Mouse (Mus musculus): ENCODE data around the gene Chp1. TPM values are rescaled to one million over a fixed set of nuclear protein-coding genes. Genes with fewer than 3 reads are reported as not detected.

Chp1 gene
- polyA plus RNA-seq, 1 experiment from 2014 or later: 56.6 TPM

DNA sequence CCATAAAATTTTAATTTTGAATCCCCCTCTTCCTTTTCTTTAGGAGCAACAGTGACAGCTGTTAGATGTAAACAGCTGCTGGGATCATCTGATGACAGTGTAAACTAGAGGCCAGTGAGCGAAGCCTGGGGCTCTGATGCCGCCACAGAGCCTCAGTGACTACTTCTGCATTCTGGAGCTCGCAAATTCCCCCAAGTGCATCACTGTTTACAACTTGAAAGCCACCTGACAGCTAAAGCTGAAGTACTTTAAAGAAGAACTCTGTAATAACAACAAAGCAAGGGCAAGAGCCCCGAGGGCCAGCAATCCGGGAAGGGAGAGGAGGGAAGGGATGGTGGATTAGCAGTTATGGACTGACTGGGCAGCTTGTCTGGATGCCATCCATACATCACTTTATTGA, 30.7 kb upstream of the Chp1 start:
- whole genome bisulfite sequencing: 60% methylated on average over 5 of the region's 5 CpGs
- H3K4me2 ChIP-seq (ENCODE audit: low read depth, low read length, severe bottlenecking): no peak overlapping the region
- no peaks in the 10 kb centered on the region for H3K27me3 ChIP-seq (ENCODE audit: control insufficient read depth, insufficient read depth, low read length)
- H3K9me3 ChIP-seq (ENCODE audit: control insufficient read depth, low read length): no peaks in the 10 kb centered on the region
- DNase-seq (ENCODE audit: low spot score): no peak
- H3K4me3 ChIP-seq (ENCODE audit: low read depth, low read length): no peak overlapping the region
- H3K9ac ChIP-seq (ENCODE audit: low read length): no peak overlapping the region
- ATAC-seq (replicated peaks; ENCODE audit: low FRiP score): no peak
- no peak overlapping the region for H3K27ac ChIP-seq (ENCODE audit: low read depth, low read length)
- H3K36me3 ChIP-seq (ENCODE audit: control insufficient read depth, insufficient read depth, low read length): no peaks in the 10 kb centered on the region
- no peaks in the 10 kb centered on the region for H3K4me1 ChIP-seq (replicated peaks; ENCODE audit: control insufficient read depth, insufficient read depth, low read length)

DNA sequence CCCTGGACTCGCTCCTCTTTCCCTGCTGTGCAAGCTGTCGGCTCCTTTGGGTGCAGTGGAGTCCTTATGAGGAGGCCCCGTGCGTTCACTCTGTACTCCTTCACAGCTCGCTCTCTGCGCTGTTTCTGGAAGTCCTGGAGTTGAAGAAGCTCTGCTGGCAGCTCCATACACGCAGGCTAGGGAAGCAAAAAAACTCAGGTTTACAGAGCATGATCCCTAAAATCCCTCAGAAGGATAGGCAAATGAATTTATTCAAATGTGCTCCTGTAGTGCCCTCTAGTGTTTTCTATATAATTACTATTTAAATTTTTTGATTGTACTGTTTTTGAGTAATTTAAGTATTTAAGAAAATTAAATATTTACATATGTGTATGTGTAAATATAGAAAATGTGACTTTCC, 26.9 kb upstream of the Chp1 start:
- ATAC-seq (replicated peaks; ENCODE audit: low FRiP score) (no peak), DNase-seq (ENCODE audit: low spot score) (no peak)
- no peaks in the 10 kb centered on the region for H3K4me1 ChIP-seq (replicated peaks; ENCODE audit: control insufficient read depth, insufficient read depth, low read length)
- H3K36me3 ChIP-seq (ENCODE audit: control insufficient read depth, insufficient read depth, low read length): no peaks in the 10 kb centered on the region
- no peak overlapping the region for H3K9ac ChIP-seq (ENCODE audit: low read length)
- H3K27me3 ChIP-seq (ENCODE audit: control insufficient read depth, insufficient read depth, low read length): no peaks in the 10 kb centered on the region
- no peak overlapping the region for H3K4me3 ChIP-seq (ENCODE audit: low read depth, low read length)
- no peak overlapping the region for H3K4me2 ChIP-seq (ENCODE audit: low read depth, low read length, severe bottlenecking)
- WGBS: 74% methylated on average over 7 of the region's 7 CpGs
- no peak overlapping the region for H3K27ac ChIP-seq (ENCODE audit: low read depth, low read length)
- H3K9me3 ChIP-seq (ENCODE audit: control insufficient read depth, low read length): no peaks in the 10 kb centered on the region

DNA sequence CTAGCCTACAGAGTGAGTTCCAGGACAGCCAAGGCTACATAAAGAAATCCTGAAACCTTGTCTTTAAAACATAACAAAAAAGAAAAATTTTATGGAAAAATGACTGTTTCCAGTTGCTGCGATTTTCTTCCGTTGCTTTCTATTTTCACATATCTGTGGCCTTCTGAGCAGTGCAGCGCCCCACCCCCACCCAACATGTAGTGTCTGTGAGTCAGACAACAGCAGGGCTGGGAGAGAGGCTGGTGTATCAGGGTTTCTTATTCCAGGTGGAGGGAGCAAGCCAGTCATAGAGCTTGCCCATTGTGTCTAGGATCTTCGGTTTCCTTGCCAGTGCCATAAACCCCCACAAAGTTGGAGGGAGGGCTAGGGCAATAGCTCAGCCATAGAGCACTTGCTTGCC, 23.7 kb upstream of the Chp1 start:
- WGBS: 84% methylated on average over 4 of the region's 4 CpGs
- Histone ChIP-seq H3K4me3 (ENCODE audit: low read depth, low read length) (no peak overlapping the region), H3K4me2 (ENCODE audit: low read depth, low read length, severe bottlenecking) (no peak overlapping the region), H3K9me3 (ENCODE audit: control insufficient read depth, low read length) (no peaks in the 10 kb centered on the region), H3K4me1 (replicated peaks; ENCODE audit: control insufficient read depth, insufficient read depth, low read length) (no peaks in the 10 kb centered on the region), H3K27me3 (ENCODE audit: control insufficient read depth, insufficient read depth, low read length) (no peaks in the 10 kb centered on the region), H3K9ac (ENCODE audit: low read length) (no peak overlapping the region), H3K27ac (ENCODE audit: low read depth, low read length) (no peak overlapping the region), H3K36me3 (ENCODE audit: control insufficient read depth, insufficient read depth, low read length) (no peaks in the 10 kb centered on the region)
- no peak for DNase-seq (ENCODE audit: low spot score)
- no peak for ATAC-seq (replicated peaks; ENCODE audit: low FRiP score)

DNA sequence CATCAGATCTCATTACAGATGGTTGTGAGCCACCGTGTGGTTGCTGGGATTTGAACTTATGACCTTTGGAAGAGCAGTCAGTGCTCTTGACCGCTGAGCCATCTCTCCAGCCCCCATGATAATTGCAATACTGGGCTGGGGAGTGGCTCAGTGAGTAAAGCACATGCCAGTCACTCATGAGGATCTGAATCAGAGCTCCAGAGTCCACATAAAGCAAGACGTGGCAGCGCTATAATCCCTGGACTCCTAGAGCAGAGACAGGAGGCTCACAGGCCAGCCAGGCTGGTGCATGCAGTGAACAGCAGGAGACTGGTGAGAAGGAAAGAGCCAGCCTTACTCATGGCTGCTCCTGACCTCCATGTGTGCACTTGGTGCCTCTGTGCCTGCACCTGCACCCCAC, 22.1 kb upstream of the Chp1 start:
- Histone ChIP-seq H3K4me1 (replicated peaks; ENCODE audit: control insufficient read depth, insufficient read depth, low read length) (no peaks in the 10 kb centered on the region), H3K4me2 (ENCODE audit: low read depth, low read length, severe bottlenecking) (no peak overlapping the region), H3K9me3 (ENCODE audit: control insufficient read depth, low read length) (no peaks in the 10 kb centered on the region), H3K4me3 (ENCODE audit: low read depth, low read length) (no peak overlapping the region), H3K27me3 (ENCODE audit: control insufficient read depth, insufficient read depth, low read length) (no peaks in the 10 kb centered on the region), H3K27ac (ENCODE audit: low read depth, low read length) (no peak overlapping the region), H3K36me3 (ENCODE audit: control insufficient read depth, insufficient read depth, low read length) (no peaks in the 10 kb centered on the region), H3K9ac (ENCODE audit: low read length) (no peak overlapping the region)
- ATAC-seq (replicated peaks; ENCODE audit: low FRiP score) (no peak), DNase-seq (ENCODE audit: low spot score) (no peak)
- 59% methylated on average over 4 of the region's 4 CpGs for WGBS

DNA sequence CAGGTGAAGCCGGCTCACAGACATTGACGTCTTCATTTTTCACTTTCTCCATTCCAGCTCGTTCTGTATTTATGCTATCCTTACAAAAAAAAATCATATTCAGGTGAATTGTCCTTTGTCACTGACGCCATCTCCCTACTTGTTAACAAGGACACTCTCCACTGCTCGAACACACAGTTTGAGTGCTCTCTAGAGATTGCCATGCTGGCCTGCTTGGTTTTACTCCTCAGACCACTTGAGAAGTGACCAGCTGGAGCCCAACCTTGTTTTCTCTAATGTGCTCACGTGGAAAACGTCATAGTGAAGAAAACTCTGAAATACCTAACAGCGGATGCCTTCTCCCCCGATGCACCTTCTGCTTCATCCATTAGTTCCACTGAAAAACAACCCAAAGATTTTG, 8.7 kb upstream of the Chp1 start:
- ATAC-seq (replicated peaks; ENCODE audit: low FRiP score): no peak
- Histone ChIP-seq H3K9me3 (ENCODE audit: control insufficient read depth, low read length) (no peaks in the 10 kb centered on the region), H3K27me3 (ENCODE audit: control insufficient read depth, insufficient read depth, low read length) (no peaks in the 10 kb centered on the region), H3K4me1 (replicated peaks; ENCODE audit: control insufficient read depth, insufficient read depth, low read length) (no peaks in the 10 kb centered on the region), H3K4me3 (ENCODE audit: low read depth, low read length) (no peak overlapping the region), H3K36me3 (ENCODE audit: control insufficient read depth, insufficient read depth, low read length) (no peaks in the 10 kb centered on the region), H3K27ac (ENCODE audit: low read depth, low read length) (no peak overlapping the region), H3K9ac (ENCODE audit: low read length) (no peak overlapping the region), H3K4me2 (ENCODE audit: low read depth, low read length, severe bottlenecking) (no peak overlapping the region)
- DNase-seq (ENCODE audit: low spot score): no peak
- 83% methylated on average over 9 of the region's 9 CpGs for WGBS

DNA sequence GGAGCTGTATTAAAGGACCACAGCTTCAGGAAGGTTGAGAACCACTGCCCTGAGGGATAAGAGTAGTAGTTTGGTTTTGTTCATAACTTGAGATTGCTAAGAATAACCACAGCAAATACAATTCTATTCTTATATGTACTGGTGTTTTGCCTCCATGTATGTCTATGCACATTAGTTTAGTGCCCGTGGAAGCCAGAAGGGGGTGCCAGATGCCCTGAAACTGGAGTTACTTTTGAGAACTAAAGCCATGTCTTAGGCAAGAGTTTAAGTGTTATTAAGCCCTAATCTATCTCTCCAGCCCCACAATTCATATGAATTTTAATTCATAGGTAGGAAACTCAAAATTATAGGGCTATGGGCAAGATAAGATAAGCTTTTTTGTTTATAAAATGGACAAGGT, 5.4 kb upstream of the Chp1 start:
- Histone ChIP-seq H3K4me1 (replicated peaks; ENCODE audit: control insufficient read depth, insufficient read depth, low read length) (peaks cover 3% of the 10 kb centered on the region; the same call in 1 of the 2 replicates), H3K36me3 (ENCODE audit: control insufficient read depth, insufficient read depth, low read length) (no peaks in the 10 kb centered on the region), H3K9me3 (ENCODE audit: control insufficient read depth, low read length) (no peaks in the 10 kb centered on the region), H3K4me3 (ENCODE audit: low read depth, low read length) (no peak overlapping the region), H3K27ac (ENCODE audit: low read depth, low read length) (no peak overlapping the region), H3K9ac (ENCODE audit: low read length) (no peak overlapping the region), H3K4me2 (ENCODE audit: low read depth, low read length, severe bottlenecking) (no peak overlapping the region), H3K27me3 (ENCODE audit: control insufficient read depth, insufficient read depth, low read length) (no peaks in the 10 kb centered on the region)
- 31% methylated on average over 1 of the region's 1 CpGs for WGBS
- ATAC-seq (replicated peaks; ENCODE audit: low FRiP score) (no peak), DNase-seq (ENCODE audit: low spot score) (peak; percentile 55)

DNA sequence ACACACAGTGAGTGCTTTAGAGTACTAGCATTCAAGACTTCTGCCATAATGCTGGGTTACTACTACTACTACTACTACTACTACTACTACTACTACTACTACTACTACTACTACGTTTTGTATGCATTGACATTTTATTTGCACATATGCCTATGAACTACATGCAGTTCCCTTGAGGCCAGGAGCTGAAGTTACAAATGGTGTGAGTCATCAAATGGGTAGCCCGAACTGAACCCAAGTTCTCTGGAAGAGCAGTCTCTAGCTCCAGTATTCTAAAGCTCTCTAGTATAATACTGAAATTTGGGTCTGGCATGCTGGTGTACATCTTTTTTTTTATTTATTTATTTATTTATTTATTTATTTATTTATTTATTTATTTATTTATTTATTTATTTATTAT, 3.8 kb upstream of the Chp1 start:
- H3K27ac ChIP-seq (ENCODE audit: low read depth, low read length): no peak overlapping the region
- H3K4me3 ChIP-seq (ENCODE audit: low read depth, low read length): no peak overlapping the region
- DNase-seq (ENCODE audit: low spot score) (no peak), ATAC-seq (replicated peaks; ENCODE audit: low FRiP score) (no peak)
- peaks cover 3% of the 10 kb centered on the region; the same call in 1 of the 2 replicates for H3K4me1 ChIP-seq (replicated peaks; ENCODE audit: control insufficient read depth, insufficient read depth, low read length)
- H3K9ac ChIP-seq (ENCODE audit: low read length): no peak overlapping the region
- no peaks in the 10 kb centered on the region for H3K9me3 ChIP-seq (ENCODE audit: control insufficient read depth, low read length)
- H3K4me2 ChIP-seq (ENCODE audit: low read depth, low read length, severe bottlenecking): no peak overlapping the region
- H3K36me3 ChIP-seq (ENCODE audit: control insufficient read depth, insufficient read depth, low read length): no peaks in the 10 kb centered on the region
- 73% methylated on average over 2 of the region's 2 CpGs for WGBS
- H3K27me3 ChIP-seq (ENCODE audit: control insufficient read depth, insufficient read depth, low read length): no peaks in the 10 kb centered on the region

DNA sequence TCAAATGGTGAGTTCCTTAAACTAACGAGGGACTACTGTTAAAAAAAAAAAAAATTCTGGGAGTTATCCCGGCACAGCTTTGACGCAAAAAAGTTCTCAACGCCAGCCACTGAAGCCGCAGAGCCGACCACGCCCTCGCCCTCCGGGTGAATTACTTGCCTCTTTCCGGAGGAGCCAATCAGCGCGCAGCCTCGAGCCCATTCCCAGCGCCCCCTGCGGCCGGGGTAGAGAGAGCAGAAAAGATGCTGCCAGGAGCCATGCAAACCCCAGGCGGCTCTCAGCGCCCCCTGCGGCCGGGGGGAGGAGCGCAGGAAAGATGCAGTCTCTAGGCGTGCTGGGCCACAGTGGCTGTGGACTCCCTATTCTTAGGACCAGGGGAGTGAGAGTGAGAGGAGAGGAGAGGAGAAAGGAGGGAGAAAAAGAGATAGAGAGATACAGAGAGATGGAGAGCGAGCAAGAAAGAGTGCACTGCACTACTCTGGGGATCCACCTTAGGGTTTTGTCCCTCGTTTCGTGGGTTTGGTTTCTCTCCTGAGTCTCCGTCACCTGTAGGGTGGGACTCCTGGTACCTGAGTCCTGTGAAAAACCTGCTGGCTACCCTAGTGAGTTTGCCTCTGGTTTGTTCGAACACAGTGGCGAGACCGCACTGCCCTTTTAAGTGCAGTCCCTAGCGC, 512 bp upstream of the Chp1 start:
- ATAC-seq (replicated peaks; ENCODE audit: low FRiP score) (peak; percentile 82), DNase-seq (ENCODE audit: low spot score) (peak; percentile 94)
- under 1% methylated on average over 30 of the region's 30 CpGs for WGBS
- peaks cover 3% of the 10 kb centered on the region; the same call in 1 of the 2 replicates for H3K4me1 ChIP-seq (replicated peaks; ENCODE audit: control insufficient read depth, insufficient read depth, low read length)
- no peaks in the 10 kb centered on the region for H3K9me3 ChIP-seq (ENCODE audit: control insufficient read depth, low read length)
- no peaks in the 10 kb centered on the region for H3K27me3 ChIP-seq (ENCODE audit: control insufficient read depth, insufficient read depth, low read length)
- H3K9ac ChIP-seq (ENCODE audit: low read length): peak overlapping the region; percentile 79
- H3K4me3 ChIP-seq (ENCODE audit: low read depth, low read length): peak overlapping the region; percentile 72
- no peaks in the 10 kb centered on the region for H3K36me3 ChIP-seq (ENCODE audit: control insufficient read depth, insufficient read depth, low read length)
- peak overlapping the region; percentile 64 for H3K27ac ChIP-seq (ENCODE audit: low read depth, low read length)
- peak overlapping the region; percentile 76 for H3K4me2 ChIP-seq (ENCODE audit: low read depth, low read length, severe bottlenecking)

DNA sequence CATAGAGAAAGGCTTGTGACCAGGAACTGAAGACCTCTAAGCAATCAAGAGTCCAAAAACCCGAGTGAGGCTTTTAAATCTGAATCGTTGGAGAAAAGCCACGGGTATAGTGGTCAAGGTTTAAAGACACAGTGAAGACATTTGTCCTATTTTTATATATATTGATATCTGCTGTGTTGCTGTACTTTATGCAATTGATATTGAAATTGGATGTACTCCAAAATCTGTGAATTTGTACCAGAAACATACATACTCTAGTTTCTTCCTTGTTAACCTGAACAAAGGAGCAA, 819 bp downstream of the Chp1 start:
- H3K36me3 ChIP-seq (ENCODE audit: control insufficient read depth, insufficient read depth, low read length): no peaks in the 10 kb centered on the region
- H3K27ac ChIP-seq (ENCODE audit: low read depth, low read length): no peak overlapping the region
- ATAC-seq (replicated peaks; ENCODE audit: low FRiP score) (no peak), DNase-seq (ENCODE audit: low spot score) (no peak)
- no peaks in the 10 kb centered on the region for H3K27me3 ChIP-seq (ENCODE audit: control insufficient read depth, insufficient read depth, low read length)
- H3K4me3 ChIP-seq (ENCODE audit: low read depth, low read length): peak overlapping the region; percentile 72
- peak overlapping the region; percentile 76 for H3K4me2 ChIP-seq (ENCODE audit: low read depth, low read length, severe bottlenecking)
- WGBS: 16% methylated on average over 3 of the region's 3 CpGs
- peaks cover 3% of the 10 kb centered on the region; the same call in 1 of the 2 replicates for H3K4me1 ChIP-seq (replicated peaks; ENCODE audit: control insufficient read depth, insufficient read depth, low read length)
- H3K9ac ChIP-seq (ENCODE audit: low read length): peak overlapping the region; percentile 79
- no peaks in the 10 kb centered on the region for H3K9me3 ChIP-seq (ENCODE audit: control insufficient read depth, low read length)

All from forebrain, embryonic 11.5 days (tissue).